Mouse (Mus musculus): ENCODE measurements around the gene Grm1. TPM values are rescaled to one million over a fixed set of nuclear protein-coding genes. Genes with fewer than 3 reads are reported as not detected.

The Grm1 gene
- polyA plus RNA-seq, 1 experiment, result 1.2 TPM

DNA sequence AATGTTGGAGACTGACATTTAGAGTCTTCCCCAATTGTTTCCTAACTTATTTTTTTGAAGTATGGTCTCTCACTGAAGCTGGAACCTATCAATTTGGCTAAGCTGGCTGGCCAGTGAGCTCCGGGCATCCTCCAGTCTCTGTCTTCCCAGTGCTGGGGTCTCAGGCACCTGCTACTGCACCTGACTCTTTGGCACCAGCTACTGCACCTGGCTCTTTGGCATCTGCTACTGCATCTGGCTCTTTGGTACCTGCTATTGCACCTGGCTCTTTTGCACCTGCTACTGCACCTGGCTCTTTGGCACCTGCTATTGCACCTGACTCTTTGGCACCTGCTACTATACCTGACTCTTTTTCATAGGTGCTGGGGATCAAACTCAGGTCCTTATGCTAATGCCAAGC, 291.7 kb downstream of the Grm1 start:
- DNase-seq, result no peak
- H3K4me3 ChIP-seq (ENCODE audit: control insufficient read depth, insufficient read depth, low read length), result no peak overlapping the region
- TF ChIP-seq CTCF (IDR thresholded peaks at IDR 0.05; ENCODE audit: borderline replicate concordance, control insufficient read depth, extremely low read depth, insufficient read depth, low read length, poor library complexity) (no peak), POLR2A (IDR thresholded peaks at IDR 0.05; ENCODE audit: control insufficient read depth, extremely low read depth, insufficient read depth, low read length, poor library complexity) (no peak)
- H3K36me3 ChIP-seq (ENCODE audit: control insufficient read depth, insufficient read depth, low read length), result no peaks in the 10 kb centered on the region
- H3K27me3 ChIP-seq (ENCODE audit: control insufficient read depth, insufficient read depth, low read length), result no peaks in the 10 kb centered on the region
- no peak overlapping the region for H3K27ac ChIP-seq (ENCODE audit: control insufficient read depth, insufficient read depth, low read length)
- WGBS, result 87% methylated on average over 1 of the region's 1 CpGs
- H3K4me1 ChIP-seq (replicated peaks; ENCODE audit: control insufficient read depth, insufficient read depth, low read length), result no peaks in the 10 kb centered on the region

DNA sequence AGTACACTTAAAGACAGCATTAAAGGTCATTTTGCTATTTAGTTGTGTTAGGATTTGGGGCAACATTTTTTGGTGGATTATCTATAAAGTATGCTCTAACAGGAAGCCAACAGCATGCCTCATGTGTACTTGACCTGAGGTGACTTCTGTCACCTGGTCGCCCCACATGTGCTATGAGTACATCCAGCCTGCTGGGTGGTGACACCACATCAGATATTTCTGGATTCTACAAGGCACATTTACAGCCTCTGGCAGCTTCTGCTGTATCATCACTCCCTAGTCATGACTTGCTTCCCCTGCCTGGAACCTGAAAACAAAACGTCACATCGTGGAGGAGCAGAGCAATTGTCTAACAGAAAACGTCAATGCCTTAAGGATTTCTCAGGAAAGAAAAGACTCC, 292.2 kb downstream of the Grm1 start:
- Histone ChIP-seq H3K4me3 (ENCODE audit: control insufficient read depth, insufficient read depth, low read length) (no peak overlapping the region), H3K4me1 (replicated peaks; ENCODE audit: control insufficient read depth, insufficient read depth, low read length) (no peaks in the 10 kb centered on the region), H3K27me3 (ENCODE audit: control insufficient read depth, insufficient read depth, low read length) (no peaks in the 10 kb centered on the region), H3K27ac (ENCODE audit: control insufficient read depth, insufficient read depth, low read length) (no peak overlapping the region), H3K36me3 (ENCODE audit: control insufficient read depth, insufficient read depth, low read length) (no peaks in the 10 kb centered on the region)
- no peak for DNase-seq
- no peak for TF ChIP-seq CTCF (IDR thresholded peaks at IDR 0.05; ENCODE audit: borderline replicate concordance, control insufficient read depth, extremely low read depth, insufficient read depth, low read length, poor library complexity)
- no peak for TF ChIP-seq POLR2A (IDR thresholded peaks at IDR 0.05; ENCODE audit: control insufficient read depth, extremely low read depth, insufficient read depth, low read length, poor library complexity)
- 90% methylated on average over 4 of the region's 4 CpGs for WGBS

DNA sequence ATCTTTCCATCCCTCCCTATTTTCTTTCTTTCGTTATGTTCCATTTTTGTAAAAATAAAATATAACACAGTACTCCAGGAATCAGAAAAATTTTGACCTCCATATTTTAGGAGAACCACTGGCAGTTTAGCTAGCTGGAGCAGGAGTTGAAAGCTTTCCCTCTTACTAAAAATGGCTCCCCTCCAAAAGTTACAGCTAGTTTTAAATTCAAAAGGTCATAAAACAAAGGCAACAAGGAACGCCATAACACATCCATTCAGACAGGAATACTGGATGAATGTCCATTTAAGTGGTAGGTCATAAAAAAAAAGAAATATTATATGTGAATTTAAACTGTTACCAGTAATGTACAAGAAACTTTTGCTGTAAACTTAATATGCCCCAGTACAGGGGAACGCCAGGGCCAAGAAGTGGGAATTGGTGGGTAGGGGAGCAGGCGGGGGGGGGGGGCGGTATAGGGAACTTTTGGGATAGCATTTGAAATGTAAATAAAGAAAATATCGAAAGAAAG, 294.2 kb downstream of the Grm1 start:
- DNase-seq, result no peak
- 93% methylated on average over 6 of the region's 6 CpGs for WGBS
- TF ChIP-seq POLR2A (IDR thresholded peaks at IDR 0.05; ENCODE audit: control insufficient read depth, extremely low read depth, insufficient read depth, low read length, poor library complexity), result no peak
- no peak for TF ChIP-seq CTCF (IDR thresholded peaks at IDR 0.05; ENCODE audit: borderline replicate concordance, control insufficient read depth, extremely low read depth, insufficient read depth, low read length, poor library complexity)
- no peak overlapping the region for H3K27ac ChIP-seq (ENCODE audit: control insufficient read depth, insufficient read depth, low read length)
- H3K4me1 ChIP-seq (replicated peaks; ENCODE audit: control insufficient read depth, insufficient read depth, low read length), result no peaks in the 10 kb centered on the region
- H3K4me3 ChIP-seq (ENCODE audit: control insufficient read depth, insufficient read depth, low read length), result no peak overlapping the region
- no peaks in the 10 kb centered on the region for H3K36me3 ChIP-seq (ENCODE audit: control insufficient read depth, insufficient read depth, low read length)
- no peaks in the 10 kb centered on the region for H3K27me3 ChIP-seq (ENCODE audit: control insufficient read depth, insufficient read depth, low read length)

DNA sequence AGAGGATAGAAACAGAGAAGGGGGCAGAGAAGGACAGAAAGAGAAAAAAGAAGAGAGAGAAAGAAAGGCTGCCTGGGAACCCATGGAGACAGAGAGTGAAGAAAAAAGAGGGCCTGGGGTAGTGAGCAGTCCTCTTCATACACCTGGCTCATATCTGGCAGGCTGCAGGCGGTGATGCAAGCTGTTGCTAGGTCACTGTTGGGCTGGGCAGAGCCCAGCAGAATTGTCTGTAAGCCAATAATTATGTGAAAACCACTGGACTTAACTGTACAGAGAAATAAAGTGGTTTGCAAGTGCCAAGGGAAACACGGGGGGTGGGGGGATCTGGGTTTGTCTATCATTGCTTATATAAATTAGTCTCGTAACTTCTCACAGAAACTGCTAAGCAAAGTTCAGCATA, 297.0 kb downstream of the Grm1 start:
- no peaks in the 10 kb centered on the region for H3K36me3 ChIP-seq (ENCODE audit: control insufficient read depth, insufficient read depth, low read length)
- 87% methylated on average over 3 of the region's 3 CpGs for WGBS
- no peak for DNase-seq
- H3K4me1 ChIP-seq (replicated peaks; ENCODE audit: control insufficient read depth, insufficient read depth, low read length), result no peaks in the 10 kb centered on the region
- no peaks in the 10 kb centered on the region for H3K27me3 ChIP-seq (ENCODE audit: control insufficient read depth, insufficient read depth, low read length)
- no peak overlapping the region for H3K27ac ChIP-seq (ENCODE audit: control insufficient read depth, insufficient read depth, low read length)
- TF ChIP-seq CTCF (IDR thresholded peaks at IDR 0.05; ENCODE audit: borderline replicate concordance, control insufficient read depth, extremely low read depth, insufficient read depth, low read length, poor library complexity) (no peak), POLR2A (IDR thresholded peaks at IDR 0.05; ENCODE audit: control insufficient read depth, extremely low read depth, insufficient read depth, low read length, poor library complexity) (no peak)
- no peak overlapping the region for H3K4me3 ChIP-seq (ENCODE audit: control insufficient read depth, insufficient read depth, low read length)

DNA sequence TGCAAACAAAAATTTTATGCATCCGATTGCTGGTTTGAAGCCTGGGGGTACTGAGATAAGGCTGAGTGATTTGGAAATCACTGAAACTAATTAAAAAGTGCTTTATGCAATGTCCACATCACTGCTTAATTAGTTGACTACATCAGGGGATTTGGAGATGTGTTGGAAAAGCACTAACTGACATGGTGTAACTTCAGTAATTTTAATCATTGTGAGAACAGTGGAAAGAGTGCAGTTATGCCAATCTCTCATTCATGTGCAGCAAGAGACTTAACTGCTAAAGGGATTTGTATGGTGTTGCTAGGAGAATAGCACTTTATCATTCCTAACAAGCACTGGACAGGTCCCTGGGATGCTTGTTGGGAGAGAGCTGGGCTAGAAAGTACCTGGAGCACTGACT, 307.3 kb downstream of the Grm1 start:
- Histone ChIP-seq H3K4me3 (ENCODE audit: control insufficient read depth, insufficient read depth, low read length) (no peak overlapping the region), H3K36me3 (ENCODE audit: control insufficient read depth, insufficient read depth, low read length) (no peaks in the 10 kb centered on the region), H3K27me3 (ENCODE audit: control insufficient read depth, insufficient read depth, low read length) (no peaks in the 10 kb centered on the region), H3K4me1 (replicated peaks; ENCODE audit: control insufficient read depth, insufficient read depth, low read length) (no peaks in the 10 kb centered on the region), H3K27ac (ENCODE audit: control insufficient read depth, insufficient read depth, low read length) (no peak overlapping the region)
- TF ChIP-seq POLR2A (IDR thresholded peaks at IDR 0.05; ENCODE audit: control insufficient read depth, extremely low read depth, insufficient read depth, low read length, poor library complexity), result no peak
- no peak for TF ChIP-seq CTCF (IDR thresholded peaks at IDR 0.05; ENCODE audit: borderline replicate concordance, control insufficient read depth, extremely low read depth, insufficient read depth, low read length, poor library complexity)
- 96% methylated on average over 1 of the region's 1 CpGs for WGBS
- no peak for DNase-seq

DNA sequence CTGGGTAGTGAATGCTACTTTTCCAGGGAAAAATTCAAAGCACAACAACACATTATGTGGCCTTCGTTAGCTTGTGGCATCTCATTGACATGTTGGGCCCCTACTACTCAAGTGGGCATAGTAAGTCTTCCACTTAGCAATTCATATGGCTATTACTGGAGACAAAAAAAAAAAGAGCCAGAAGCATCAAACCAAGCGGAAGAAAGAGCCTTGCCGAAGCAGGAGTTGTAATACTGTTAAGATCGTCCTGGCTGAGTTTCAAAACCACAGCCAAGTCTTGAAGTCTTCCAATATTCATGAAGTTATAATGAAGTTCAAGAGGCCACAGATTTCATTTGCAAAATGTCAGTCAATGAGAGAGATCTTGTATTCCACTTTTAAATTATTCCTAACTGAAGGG, 319.1 kb downstream of the Grm1 start:
- no peak for DNase-seq
- no peak overlapping the region for H3K27ac ChIP-seq (ENCODE audit: control insufficient read depth, insufficient read depth, low read length)
- WGBS, result 38% methylated on average over 4 of the region's 4 CpGs
- H3K27me3 ChIP-seq (ENCODE audit: control insufficient read depth, insufficient read depth, low read length), result no peaks in the 10 kb centered on the region
- H3K4me1 ChIP-seq (replicated peaks; ENCODE audit: control insufficient read depth, insufficient read depth, low read length), result no peaks in the 10 kb centered on the region
- no peaks in the 10 kb centered on the region for H3K36me3 ChIP-seq (ENCODE audit: control insufficient read depth, insufficient read depth, low read length)
- TF ChIP-seq POLR2A (IDR thresholded peaks at IDR 0.05; ENCODE audit: control insufficient read depth, extremely low read depth, insufficient read depth, low read length, poor library complexity) (no peak), CTCF (IDR thresholded peaks at IDR 0.05; ENCODE audit: borderline replicate concordance, control insufficient read depth, extremely low read depth, insufficient read depth, low read length, poor library complexity) (no peak)
- no peak overlapping the region for H3K4me3 ChIP-seq (ENCODE audit: control insufficient read depth, insufficient read depth, low read length)

DNA sequence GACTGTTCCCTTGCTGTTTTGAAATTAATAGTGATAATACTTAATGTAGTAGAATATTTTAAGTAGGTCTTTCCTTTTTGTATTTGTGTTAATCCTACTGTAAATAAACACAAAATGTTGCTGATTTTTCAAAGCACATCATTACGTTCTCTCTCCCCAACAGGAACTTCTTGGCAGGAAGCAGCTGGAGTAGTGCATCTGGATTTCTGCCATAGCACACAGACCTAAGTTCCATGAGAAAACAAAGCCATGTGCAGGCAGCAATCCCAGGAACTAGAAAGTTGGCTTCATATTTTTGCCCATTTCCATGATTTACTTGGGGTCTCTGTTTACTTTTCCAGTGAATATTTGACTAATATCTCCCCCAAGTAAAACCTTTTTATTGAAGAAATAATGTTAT, 320.9 kb downstream of the Grm1 start:
- no peak for DNase-seq
- TF ChIP-seq CTCF (IDR thresholded peaks at IDR 0.05; ENCODE audit: borderline replicate concordance, control insufficient read depth, extremely low read depth, insufficient read depth, low read length, poor library complexity) (no peak), POLR2A (IDR thresholded peaks at IDR 0.05; ENCODE audit: control insufficient read depth, extremely low read depth, insufficient read depth, low read length, poor library complexity) (no peak)
- H3K4me3 ChIP-seq (ENCODE audit: control insufficient read depth, insufficient read depth, low read length), result no peak overlapping the region
- no peaks in the 10 kb centered on the region for H3K27me3 ChIP-seq (ENCODE audit: control insufficient read depth, insufficient read depth, low read length)
- WGBS, result 52% methylated on average over 1 of the region's 1 CpGs
- H3K36me3 ChIP-seq (ENCODE audit: control insufficient read depth, insufficient read depth, low read length), result no peaks in the 10 kb centered on the region
- no peaks in the 10 kb centered on the region for H3K4me1 ChIP-seq (replicated peaks; ENCODE audit: control insufficient read depth, insufficient read depth, low read length)
- H3K27ac ChIP-seq (ENCODE audit: control insufficient read depth, insufficient read depth, low read length), result no peak overlapping the region
